In the genomic region with DNA sequence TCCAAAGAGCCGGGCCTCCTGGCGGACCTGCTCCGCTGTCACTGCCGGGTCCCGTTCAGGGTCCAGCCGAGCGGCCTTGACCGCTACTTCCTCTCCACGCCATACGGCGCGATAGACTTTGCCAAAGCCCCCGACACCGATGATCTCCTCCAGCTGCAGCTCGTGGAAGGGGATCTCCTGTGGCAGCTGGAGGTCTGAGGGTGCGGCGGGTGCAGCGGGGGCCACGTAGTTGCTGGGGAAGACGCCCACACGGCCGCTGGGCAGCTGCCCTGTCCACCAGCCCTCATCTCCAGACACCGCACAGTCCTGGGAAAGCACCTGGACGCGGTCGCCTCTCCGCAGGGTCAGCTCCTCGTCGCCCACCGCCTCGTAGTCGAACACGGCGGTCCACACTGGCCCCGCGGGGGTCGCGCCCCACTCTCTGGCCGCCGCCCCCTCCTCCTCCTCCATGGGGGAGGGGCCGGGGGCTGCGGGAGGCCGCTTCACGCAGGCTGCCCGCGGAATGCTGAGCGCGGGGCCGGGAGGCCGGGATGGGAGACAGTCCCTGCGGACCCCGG, we compare ENCODE assay signal across 7 mouse cellular contexts. TPM values are rescaled to one million over a fixed set of nuclear protein-coding genes. Genes with fewer than 3 reads are reported as not detected.
A peak's percentile ranks its signal among the peaks of the same experiment; 100 is the strongest.
DNase-seq lines count a peak whose midpoint lies in the region; ATAC-seq lines count a peak whose summit lies in the region.

No protein-coding gene starts in this region.

- DNase-seq in retina, postnatal 1 day = peak; percentile 35
- no peak for DNase-seq in retina, embryonic 14.5 days (ENCODE audit: low spot score)
- peak; percentile 79 for DNase-seq in cerebellum, adult 9-11 months
- DNase-seq in neural tube, embryonic 10.5 days (ENCODE audit: extremely low spot score, low spot score) = peak; percentile 50
- no peak for DNase-seq in layer of hippocampus, adult 11-12 months (ENCODE audit: low spot score)

- H3K27ac ChIP-seq in heart, embryonic 16.5 days (ENCODE audit: low read length) = no peak overlapping the region
- no peak overlapping the region for H3K27ac ChIP-seq in limb, embryonic 12.5 days

- no peaks in the 10 kb centered on the region for H3K27me3 ChIP-seq in heart, embryonic 16.5 days (ENCODE audit: control insufficient read depth, insufficient read depth, low read length)
- H3K27me3 ChIP-seq in limb, embryonic 12.5 days = no peaks in the 10 kb centered on the region

- peak overlapping the region; percentile 99 for H3K4me2 ChIP-seq in heart, embryonic 16.5 days (ENCODE audit: low read depth, low read length)
- peak overlapping the region; percentile 100 for H3K4me2 ChIP-seq in limb, embryonic 12.5 days

- 1% methylated on average over 48 of the region's 52 CpGs for WGBS in heart, embryonic 16.5 days
- WGBS in limb, embryonic 12.5 days = 4% methylated on average over 51 of the region's 52 CpGs

- H3K4me3 ChIP-seq in heart, embryonic 16.5 days (ENCODE audit: low read length) = peak overlapping the region; percentile 88
- H3K4me3 ChIP-seq in limb, embryonic 12.5 days (replicated peaks) = peak overlapping the region; percentile 96

- ATAC-seq in heart, embryonic 16.5 days (replicated peaks; ENCODE audit: extremely low read depth, insufficient read depth, low FRiP score) = 0 out of 2 replicates have a peak, but pooled peaks have one; percentile 12
- ATAC-seq in limb, embryonic 12.5 days (ENCODE audit: insufficient number of reproducible peaks, insufficient read depth, low FRiP score, low TSS enrichment, low read depth) = peak; percentile 6; the same call in 1 of the 2 replicates

- H3K36me3 ChIP-seq in heart, embryonic 16.5 days (ENCODE audit: control insufficient read depth, insufficient read depth) = peaks cover 4% of the 10 kb centered on the region; the same call in 1 of the 2 replicates
- H3K36me3 ChIP-seq in limb, embryonic 12.5 days = peaks cover 29% of the 10 kb centered on the region; the same call in 1 of the 2 replicates

- H3K9me3 ChIP-seq in heart, embryonic 16.5 days (replicated peaks; ENCODE audit: control insufficient read depth, low read length) = no peaks in the 10 kb centered on the region
- no peaks in the 10 kb centered on the region for H3K9me3 ChIP-seq in limb, embryonic 12.5 days

- peaks cover 6% of the 10 kb centered on the region for H3K4me1 ChIP-seq in heart, embryonic 16.5 days (ENCODE audit: control insufficient read depth, insufficient read depth, low read length)
- H3K4me1 ChIP-seq in limb, embryonic 12.5 days (replicated peaks) = peaks cover 22% of the 10 kb centered on the region

- peak overlapping the region; percentile 82 for H3K9ac ChIP-seq in heart, embryonic 16.5 days (ENCODE audit: low read length)
- peak overlapping the region; percentile 93 for H3K9ac ChIP-seq in limb, embryonic 12.5 days (replicated peaks)

RNA-seq across cellular contexts. Expression of a gene that starts 0.7 kb away (rescaled TPM):
- 3.5 and 4.2 TPM in 2 replicates for polyA plus RNA-seq in heart, embryonic 16.5 days (2015; fragmentation: Nextera tagmentation; extraction: Ambion mirVana)
- polyA plus RNA-seq in limb, embryonic 12.5 days (2016; fragmentation: Nextera tagmentation; extraction: Ambion mirVana) = 16.6 and 18.6 TPM in 2 replicates

RNA-seq across cellular contexts. Expression of a gene that starts 15.5 kb away (rescaled TPM):
- polyA plus RNA-seq in heart, embryonic 16.5 days (2015; fragmentation: Nextera tagmentation; extraction: Ambion mirVana) = 2.4 and 3.0 TPM in 2 replicates
- polyA plus RNA-seq in limb, embryonic 12.5 days (2016; fragmentation: Nextera tagmentation; extraction: Ambion mirVana) = 3.7 and 3.8 TPM in 2 replicates

RNA-seq across cellular contexts. Expression of a gene that starts 19.9 kb away (rescaled TPM):
- polyA plus RNA-seq in heart, embryonic 16.5 days (2015; fragmentation: Nextera tagmentation; extraction: Ambion mirVana) = 0.07 TPM in 1 of 2 replicates, not detected in the other
- 0.20 TPM in 1 of 2 replicates, not detected in the other for polyA plus RNA-seq in limb, embryonic 12.5 days (2016; fragmentation: Nextera tagmentation; extraction: Ambion mirVana)

RNA-seq across cellular contexts. Expression of a gene that starts 57.5 kb away (rescaled TPM):
- 17.7 and 19.8 TPM in 2 replicates for polyA plus RNA-seq in heart, embryonic 16.5 days (2015; fragmentation: Nextera tagmentation; extraction: Ambion mirVana)
- 48.0 and 50.2 TPM in 2 replicates for polyA plus RNA-seq in limb, embryonic 12.5 days (2016; fragmentation: Nextera tagmentation; extraction: Ambion mirVana)

Comparison
In these comparisons a context has a peak if more than half of its experiments do, and no peak if none do; other contexts are left out.
1. DNase-seq: peak in retina, postnatal 1 day (single experiment), cerebellum, adult 9-11 months (single experiment) and neural tube, embryonic 10.5 days (single experiment); none in retina, embryonic 14.5 days (single experiment) and layer of hippocampus, adult 11-12 months (single experiment).